Mouse (Mus musculus) stomach, postnatal 0 days (tissue): ENCODE data around the gene Ppp3ca. TPM values are rescaled to one million over a fixed set of nuclear protein-coding genes. Genes with fewer than 3 reads are reported as not detected.
"Not testable (repeated sequence)": the region's sequence is repeated elsewhere in the genome, so short reads cannot be mapped to it uniquely, and the experiment has no call there.

Experiments
- ATAC-seq: fragments of 200-750 bp; cut with Nextera tagmentation; 2 replicates; pipeline ENCODE4 v1.8.0; 2017; ENCODE audit not compliant: low FRiP score, low TSS enrichment
- DNase-seq: peaks from one replicate; pipeline ENCODE4 v3.0.0-alpha.2; 2016; ENCODE audit warnings: low spot score
- H3K27ac ChIP-seq: fragments of 300-500 bp; sonication (generic); replicated peaks from 2 replicates; pipeline ENCODE4 v1.5.1; 2014; ENCODE audit warnings: mild to moderate bottlenecking, control low read depth
- H3K27me3 ChIP-seq: fragments of 300-500 bp; sonication (generic); 2 replicates; pipeline ENCODE4 v1.6.1; 2014; ENCODE audit warnings: low read length; ENCODE audit not compliant: control insufficient read depth, insufficient read depth
- H3K36me3 ChIP-seq: fragments of 300-500 bp; sonication (generic); 2 replicates; pipeline ENCODE4 v1.6.1; 2014; ENCODE audit warnings: low read length, mixed read lengths; ENCODE audit not compliant: control insufficient read depth, insufficient read depth
- H3K4me1 ChIP-seq: fragments of 300-500 bp; sonication (generic); replicated peaks from 2 replicates; pipeline ENCODE4 v1.6.1; 2014; ENCODE audit warnings: antibody characterized with exemption; ENCODE audit not compliant: control insufficient read depth, insufficient read depth
- H3K4me2 ChIP-seq: fragments of 300-500 bp; sonication (generic); replicated peaks from 2 replicates; pipeline ENCODE4 v1.6.1; 2014; ENCODE audit warnings: low read depth, mild to moderate bottlenecking, control low read depth, moderate library complexity
- H3K4me3 ChIP-seq: fragments of 300-500 bp; sonication (generic); 2 replicates; pipeline ENCODE4 v1.5.1; 2014; ENCODE audit warnings: low read depth, low read length, control low read depth
- H3K9ac ChIP-seq: fragments of 300-500 bp; sonication (generic); 2 replicates; pipeline ENCODE4 v1.6.1; 2014; ENCODE audit warnings: mild to moderate bottlenecking, low read length, control low read depth, mixed read lengths
- H3K9me3 ChIP-seq: fragments of 300-500 bp; sonication (generic); 2 replicates; pipeline ENCODE4 v1.6.1; 2016; ENCODE audit warnings: low read length; ENCODE audit not compliant: control insufficient read depth
- CTCF ChIP-seq: IDR thresholded peaks from 2 replicates; pipeline ENCODE4 v1.5.1; 2016; ENCODE audit warnings: antibody characterized with exemption, low read depth, mild to moderate bottlenecking, moderate library complexity
- EP300 ChIP-seq: optimal IDR thresholded peaks from 2 replicates; pipeline ENCODE3; 2016; ENCODE audit warnings: antibody characterized with exemption
- WGBS: fragments of 180-500 bp; shearing (Covaris S2); extraction: QIAGEN DNeasy Blood & Tissue Kit; methylation state at CpG from one replicate; pipeline ENCODE4 v1.1.7; 2014; 5-methylcytosine and 5-hydroxymethylcytosine counted together
- polyA plus RNA-seq: library from polyadenylated mRNA; unstranded; fragments of >200 nt; fragmentation: Nextera tagmentation; extraction: Ambion mirVana; gene quantifications from 2 replicates; pipeline ENCODE4 v1.2.1, GENCODE M21; 2015

Gene Ppp3ca
- polyA plus RNA-seq, 1 experiment from 2014 or later, result 50.2 TPM

- H3K9me3 ChIP-seq, result no peaks in the 10 kb centered on the region
- H3K36me3 ChIP-seq, result no peaks in the 10 kb centered on the region
- H3K4me1 ChIP-seq, result no peaks in the 10 kb centered on the region
- no peak for DNase-seq
- H3K9ac ChIP-seq, result no peak overlapping the region
- WGBS, result 87% methylated on average over 7 of the region's 7 CpGs
- no peak overlapping the region for H3K4me2 ChIP-seq
- H3K4me3 ChIP-seq, result no peak overlapping the region
- TF ChIP-seq EP300 (no peak), CTCF (no peak)
- 0 out of 2 replicates have a peak, but pooled peaks have one; percentile 24 for ATAC-seq
- no peak overlapping the region for H3K27ac ChIP-seq
- no peaks in the 10 kb centered on the region for H3K27me3 ChIP-seq
Measured at GRCm38 (mm10) chr3:136689793-136690543, 20.0 kb downstream of the Ppp3ca start.

GRCm38 (mm10) chr3:136691984-136692383 is 22.1 kb downstream of the Ppp3ca start:
- Histone ChIP-seq H3K9me3 (no peaks in the 10 kb centered on the region), H3K4me3 (no peak overlapping the region), H3K4me2 (no peak overlapping the region), H3K27me3 (no peaks in the 10 kb centered on the region), H3K4me1 (no peaks in the 10 kb centered on the region), H3K9ac (no peak overlapping the region), H3K36me3 (no peaks in the 10 kb centered on the region), H3K27ac (no peak overlapping the region)
- no peak for TF ChIP-seq EP300
- ATAC-seq, result no peak
- no peak for DNase-seq
- WGBS, result 61% methylated on average over 7 of the region's 7 CpGs

- no peaks in the 10 kb centered on the region for H3K4me1 ChIP-seq
- no peaks in the 10 kb centered on the region for H3K36me3 ChIP-seq
- H3K9ac ChIP-seq, result no peak overlapping the region
- H3K27ac ChIP-seq, result no peak overlapping the region
- ATAC-seq (no peak), DNase-seq (no peak)
- WGBS, result 100% methylated on average over 1 of the region's 1 CpGs
- H3K27me3 ChIP-seq, result no peaks in the 10 kb centered on the region
- TF ChIP-seq CTCF, result no peak
- no peak for TF ChIP-seq EP300
- H3K4me3 ChIP-seq, result no peak overlapping the region
- no peaks in the 10 kb centered on the region for H3K9me3 ChIP-seq
- no peak overlapping the region for H3K4me2 ChIP-seq
Measured at GRCm38 (mm10) chr3:136693547-136693946, 23.6 kb downstream of the Ppp3ca start.

GRCm38 (mm10) chr3:136697626-136698191 is 27.8 kb downstream of the Ppp3ca start:
- DNase-seq, result no peak
- no peaks in the 10 kb centered on the region; the same call in 1 of the 2 replicates for H3K4me1 ChIP-seq
- no peak overlapping the region for H3K4me2 ChIP-seq
- no peak overlapping the region for H3K9ac ChIP-seq
- no peak overlapping the region for H3K4me3 ChIP-seq
- H3K27ac ChIP-seq, result no peak overlapping the region
- H3K27me3 ChIP-seq, result no peaks in the 10 kb centered on the region
- no peak for TF ChIP-seq EP300
- TF ChIP-seq CTCF, result no peak
- no peaks in the 10 kb centered on the region for H3K36me3 ChIP-seq
- 59% methylated on average over 3 of the region's 3 CpGs for WGBS
- ATAC-seq, result no peak
- no peaks in the 10 kb centered on the region for H3K9me3 ChIP-seq

- H3K4me1 ChIP-seq, H3K27ac ChIP-seq, DNase-seq, H3K4me2 ChIP-seq, H3K9ac ChIP-seq, H3K27me3 ChIP-seq, H3K4me3 ChIP-seq, ATAC-seq, H3K9me3 ChIP-seq, H3K36me3 ChIP-seq: not testable (repeated sequence)
Measured at GRCm38 (mm10) chr3:136699711-136700110, 29.8 kb downstream of the Ppp3ca start.

- no peak overlapping the region for H3K27ac ChIP-seq
- WGBS, result 34% methylated on average over 11 of the region's 11 CpGs
- H3K36me3 ChIP-seq, result no peaks in the 10 kb centered on the region
- no peak for TF ChIP-seq EP300
- TF ChIP-seq CTCF, result no peak
- peak; percentile 45; the same call in 1 of the 2 replicates for ATAC-seq
- peaks cover 3% of the 10 kb centered on the region for H3K4me1 ChIP-seq
- H3K4me3 ChIP-seq, result no peak overlapping the region
- H3K9ac ChIP-seq, result no peak overlapping the region
- no peaks in the 10 kb centered on the region for H3K9me3 ChIP-seq
- DNase-seq, result no peak
- H3K4me2 ChIP-seq, result 0 out of 2 replicates have a peak overlapping the region, but pooled peaks have one; percentile 17
- H3K27me3 ChIP-seq, result no peaks in the 10 kb centered on the region
Measured at GRCm38 (mm10) chr3:136700447-136701009, 30.6 kb downstream of the Ppp3ca start.
